Mouse (Mus musculus): ENCODE data around the gene Aim2.
"Not testable (repeated sequence)": the region's sequence is repeated elsewhere in the genome, so short reads cannot be mapped to it uniquely, and the experiment has no call there.

The Aim2 gene

GRCm38 (mm10) chr1:173480399-173481181 lies 129.9 kb downstream of the Aim2 start:
- not testable (repeated sequence) for DNase-seq (ENCODE audit: low spot score)

- not testable (repeated sequence) for DNase-seq (ENCODE audit: low spot score)
Observed at GRCm38 (mm10) chr1:173481182-173481574, 130.5 kb downstream of the Aim2 start.

- DNase-seq (ENCODE audit: low spot score): not testable (repeated sequence)
Observed at GRCm38 (mm10) chr1:173490812-173491480, 140.3 kb downstream of the Aim2 start, which contains the start of gene Ifi206. Ifi206 (minus strand) TSS chr1:173491041.

GRCm38 (mm10) chr1:173491483-173491882 lies 140.8 kb downstream of the Aim2 start:
- DNase-seq (ENCODE audit: low spot score): not testable (repeated sequence)

GRCm38 (mm10) chr1:173510595-173510994 lies 159.9 kb downstream of the Aim2 start:
- DNase-seq (ENCODE audit: low spot score): not testable (repeated sequence)
